Mouse (Mus musculus) embryo, embryonic 11 days (tissue): Measurements from ENCODE around the gene Gm21992.
"Not testable (repeated sequence)": the region's sequence is repeated elsewhere in the genome, so short reads cannot be mapped to it uniquely, and the experiment has no call there.

Experiments
- DNase-seq: peaks from one replicate; pipeline ENCODE4 v3.0.0-alpha.2; 2015

Gm21992 gene

GRCm38 (mm10) chr19:4812334-4812949 is 1.0 kb upstream of the Gm21992 start:
- not testable (repeated sequence) for DNase-seq

GRCm38 (mm10) chr19:4811909-4812242 is 464 bp upstream of the Gm21992 start:
- DNase-seq: no peak

- DNase-seq: no peak
Observed at GRCm38 (mm10) chr19:4810746-4811062, 708 bp downstream of the Gm21992 start.

GRCm38 (mm10) chr19:4810309-4810708 is 1.1 kb downstream of the Gm21992 start:
- DNase-seq: no peak

- no peak for DNase-seq
Observed at GRCm38 (mm10) chr19:4803283-4803682, 8.1 kb downstream of the Gm21992 start.

GRCm38 (mm10) chr19:4802691-4803091 is 8.7 kb downstream of the Gm21992 start:
- DNase-seq: no peak

GRCm38 (mm10) chr19:4799083-4799482 is 12.3 kb downstream of the Gm21992 start:
- DNase-seq: no peak

- DNase-seq: no peak
Observed at GRCm38 (mm10) chr19:4797846-4798245, 13.6 kb downstream of the Gm21992 start.

- no peak for DNase-seq
Observed at GRCm38 (mm10) chr19:4795929-4796328, 15.5 kb downstream of the Gm21992 start.

GRCm38 (mm10) chr19:4793831-4794422 is 17.5 kb downstream of the Gm21992 start, which contains the start of gene Rbm4:
Gene Rbm4, minus strand, starts transcription at chr19:4793901.
- peak; percentile 96 for DNase-seq

- no peak for DNase-seq
Observed at GRCm38 (mm10) chr19:4793281-4793830, 18.1 kb downstream of the Gm21992 start.

GRCm38 (mm10) chr19:4786313-4786712 is 25.1 kb downstream of the Gm21992 start:
- DNase-seq: no peak

GRCm38 (mm10) chr19:4785206-4785605 is 26.2 kb downstream of the Gm21992 start:
- no peak for DNase-seq

- no peak for DNase-seq
Observed at GRCm38 (mm10) chr19:4782891-4783290, 28.5 kb downstream of the Gm21992 start.

- DNase-seq: no peak
Observed at GRCm38 (mm10) chr19:4772785-4773184, 38.6 kb downstream of the Gm21992 start.

- no peak for DNase-seq
Observed at GRCm38 (mm10) chr19:4767507-4768148, 43.8 kb downstream of the Gm21992 start.

GRCm38 (mm10) chr19:4762876-4763275 is 48.5 kb downstream of the Gm21992 start:
- peak; percentile 9 for DNase-seq

- DNase-seq: not testable (repeated sequence)
Observed at GRCm38 (mm10) chr19:4760544-4760943, 50.9 kb downstream of the Gm21992 start.

- DNase-seq: no peak
Observed at GRCm38 (mm10) chr19:4756921-4757320, 54.5 kb downstream of the Gm21992 start.

GRCm38 (mm10) chr19:4756193-4756911 is 55.1 kb downstream of the Gm21992 start, which contains the start of gene Rbm4b:
Gene Rbm4b, plus strand, starts transcription at chr19:4756497.
- DNase-seq: peak; percentile 100

- DNase-seq: peak; percentile 92
Observed at GRCm38 (mm10) chr19:4755565-4756192, 55.7 kb downstream of the Gm21992 start.

GRCm38 (mm10) chr19:4749975-4750374 is 61.4 kb downstream of the Gm21992 start:
- no peak for DNase-seq

- DNase-seq: no peak
Observed at GRCm38 (mm10) chr19:4748493-4748892, 62.9 kb downstream of the Gm21992 start.
